Mouse (Mus musculus) midbrain, postnatal 0 days (tissue): ENCODE measurements around the gene Ky. TPM values are rescaled to one million over a fixed set of nuclear protein-coding genes. Genes with fewer than 3 reads are reported as not detected.
A peak's percentile ranks its signal among the peaks of the same experiment; 100 is the strongest.

Source experiments
- ATAC-seq: fragments of 200-750 bp; cut with Nextera tagmentation; 2 replicates; pipeline ENCODE4 v1.8.0; 2017; ENCODE audit warnings: moderate number of reproducible peaks, mild to moderate bottlenecking, moderate TSS enrichment, moderate library complexity; ENCODE audit not compliant: low FRiP score
- DNase-seq: peaks from one replicate; pipeline ENCODE4 v3.0.0-alpha.2; 2015; ENCODE audit warnings: low spot score
- H3K27ac ChIP-seq: fragments of 300-500 bp; sonication (generic); 2 replicates; pipeline ENCODE4 v1.5.1; 2014; ENCODE audit warnings: low read depth, mild to moderate bottlenecking, low read length, mixed read lengths
- H3K27me3 ChIP-seq: fragments of 300-500 bp; sonication (generic); 2 replicates; pipeline ENCODE4 v1.6.1; 2014; ENCODE audit warnings: low read length, control low read depth, mixed read lengths; ENCODE audit not compliant: insufficient read depth
- H3K36me3 ChIP-seq: fragments of 300-500 bp; sonication (generic); 2 replicates; pipeline ENCODE4 v1.6.1; 2014; ENCODE audit warnings: low read length, control low read depth, mixed read lengths; ENCODE audit not compliant: insufficient read depth
- H3K4me1 ChIP-seq: fragments of 300-500 bp; sonication (generic); 2 replicates; pipeline ENCODE4 v1.6.1; 2014; ENCODE audit warnings: mild to moderate bottlenecking, control low read depth, antibody characterized with exemption, low read length, mixed read lengths; ENCODE audit not compliant: insufficient read depth
- H3K4me2 ChIP-seq: fragments of 300-500 bp; sonication (generic); 2 replicates; pipeline ENCODE4 v1.6.1; 2014; ENCODE audit warnings: low read depth, mild to moderate bottlenecking, low read length, mixed read lengths; ENCODE audit not compliant: poor library complexity, severe bottlenecking
- H3K4me3 ChIP-seq: fragments of 300-500 bp; sonication (generic); 2 replicates; pipeline ENCODE4 v1.5.1; 2014; ENCODE audit warnings: low read depth, mild to moderate bottlenecking, low read length, moderate library complexity
- H3K9ac ChIP-seq: fragments of 300-500 bp; sonication (generic); replicated peaks from 2 replicates; pipeline ENCODE4 v1.6.1; 2014; ENCODE audit warnings: mild to moderate bottlenecking, low read length, moderate library complexity, mixed read lengths; ENCODE audit not compliant: poor library complexity, severe bottlenecking
- H3K9me3 ChIP-seq: fragments of 300-500 bp; sonication (generic); 2 replicates; pipeline ENCODE4 v1.6.1; 2016; ENCODE audit warnings: low read length, control low read depth
- CTCF ChIP-seq: IDR thresholded peaks from 2 replicates; pipeline ENCODE4 v1.5.1; 2016; ENCODE audit warnings: antibody characterized with exemption, mild to moderate bottlenecking
- WGBS: fragments of 180-500 bp; shearing (Covaris S2); extraction: QIAGEN DNeasy Blood & Tissue Kit; methylation state at CpG from one replicate; pipeline ENCODE4 v1.1.7; 2014; 5-methylcytosine and 5-hydroxymethylcytosine counted together
- polyA plus RNA-seq: library from polyadenylated mRNA; unstranded; fragments of >200 nt; fragmentation: Nextera tagmentation; extraction: Ambion mirVana; gene quantifications from 2 replicates; pipeline ENCODE4 v1.2.1, GENCODE M21; 2015
- total RNA-seq: library from RNA; depleted of rRNA; stranded (reverse); fragments of >200 nt; gene quantifications from 2 replicates; pipeline ENCODE4 v1.2.3, GENCODE M21; 2014

The Ky gene
- total and polyA plus RNA-seq, 2 experiments from 2014 or later: 0.99 to 6.5 TPM

- no peak for DNase-seq
- Histone ChIP-seq H3K27ac (peak overlapping the region; percentile 77), H3K36me3 (no peaks in the 10 kb centered on the region), H3K9ac (no peak overlapping the region), H3K9me3 (no peaks in the 10 kb centered on the region), H3K4me3 (no peak overlapping the region), H3K4me2 (no peak overlapping the region), H3K27me3 (no peaks in the 10 kb centered on the region), H3K4me1 (peaks cover 31% of the 10 kb centered on the region)
- no peak for TF ChIP-seq CTCF
- 14% methylated on average over 7 of the region's 7 CpGs for WGBS
- no peak for ATAC-seq
Measured at GRCm38 (mm10) chr9:102547028-102547354, 41.4 kb downstream of the Ky start.

- no peak for TF ChIP-seq CTCF
- WGBS: 82% methylated on average over 8 of the region's 8 CpGs
- no peaks in the 10 kb centered on the region for H3K9me3 ChIP-seq
- H3K9ac ChIP-seq: no peak overlapping the region
- no peak overlapping the region for H3K27ac ChIP-seq
- no peak overlapping the region for H3K4me2 ChIP-seq
- H3K4me3 ChIP-seq: no peak overlapping the region
- peaks cover 21% of the 10 kb centered on the region; the same call in 1 of the 2 replicates for H3K4me1 ChIP-seq
- no peak for ATAC-seq
- H3K27me3 ChIP-seq: no peaks in the 10 kb centered on the region
- no peak for DNase-seq
- H3K36me3 ChIP-seq: no peaks in the 10 kb centered on the region
Measured at GRCm38 (mm10) chr9:102549211-102549610, 43.7 kb downstream of the Ky start.

- H3K4me3 ChIP-seq: no peak overlapping the region
- no peaks in the 10 kb centered on the region for H3K36me3 ChIP-seq
- no peak overlapping the region for H3K27ac ChIP-seq
- peaks cover 13% of the 10 kb centered on the region; the same call in 1 of the 2 replicates for H3K4me1 ChIP-seq
- H3K9me3 ChIP-seq: no peaks in the 10 kb centered on the region
- DNase-seq (no peak), ATAC-seq (no peak)
- 88% methylated on average over 10 of the region's 10 CpGs for WGBS
- TF ChIP-seq CTCF: no peak
- no peak overlapping the region for H3K4me2 ChIP-seq
- H3K9ac ChIP-seq: no peak overlapping the region
- H3K27me3 ChIP-seq: no peaks in the 10 kb centered on the region
Measured at GRCm38 (mm10) chr9:102551771-102552170, 46.2 kb downstream of the Ky start.

- Histone ChIP-seq H3K9me3 (no peaks in the 10 kb centered on the region), H3K27ac (no peak overlapping the region), H3K4me1 (no peaks in the 10 kb centered on the region), H3K9ac (no peak overlapping the region), H3K27me3 (no peaks in the 10 kb centered on the region), H3K4me3 (no peak overlapping the region), H3K4me2 (no peak overlapping the region), H3K36me3 (no peaks in the 10 kb centered on the region)
- DNase-seq: peak; percentile 48
- TF ChIP-seq CTCF: no peak
- no peak for ATAC-seq
- WGBS: 85% methylated on average over 3 of the region's 3 CpGs
Measured at GRCm38 (mm10) chr9:102553781-102554180, 48.2 kb downstream of the Ky start.

GRCm38 (mm10) chr9:102558463-102558862 lies 52.9 kb downstream of the Ky start:
- H3K9me3 ChIP-seq: no peaks in the 10 kb centered on the region
- peak; percentile 39 for TF ChIP-seq CTCF
- no peak overlapping the region for H3K4me3 ChIP-seq
- H3K27ac ChIP-seq: no peak overlapping the region
- DNase-seq (no peak), ATAC-seq (no peak)
- H3K36me3 ChIP-seq: no peaks in the 10 kb centered on the region
- WGBS: 96% methylated on average over 3 of the region's 3 CpGs
- no peaks in the 10 kb centered on the region for H3K4me1 ChIP-seq
- H3K27me3 ChIP-seq: no peaks in the 10 kb centered on the region
- H3K9ac ChIP-seq: no peak overlapping the region
- no peak overlapping the region for H3K4me2 ChIP-seq

- no peak for TF ChIP-seq CTCF
- DNase-seq: no peak
- Histone ChIP-seq H3K4me1 (no peaks in the 10 kb centered on the region), H3K27me3 (no peaks in the 10 kb centered on the region), H3K9me3 (no peaks in the 10 kb centered on the region), H3K27ac (no peak overlapping the region), H3K9ac (no peak overlapping the region), H3K36me3 (no peaks in the 10 kb centered on the region), H3K4me3 (no peak overlapping the region), H3K4me2 (no peak overlapping the region)
- ATAC-seq: no peak
- WGBS: 83% methylated on average over 5 of the region's 5 CpGs
Measured at GRCm38 (mm10) chr9:102572888-102573287, 67.3 kb downstream of the Ky start.
